Mouse (Mus musculus): Measurements from ENCODE around the gene Vwa8. TPM values are rescaled to one million over a fixed set of nuclear protein-coding genes. Genes with fewer than 3 reads are reported as not detected.

Vwa8 gene
- polyA plus RNA-seq, 1 experiment from 2014 or later = 10.4 TPM

GRCm38 (mm10) chr14:79231677-79232076 lies 382.8 kb downstream of the Vwa8 start:
- no peak overlapping the region for H3K27ac ChIP-seq (replicated peaks)
- no peak overlapping the region for H3K4me2 ChIP-seq (replicated peaks)
- no peak overlapping the region for H3K9ac ChIP-seq
- H3K36me3 ChIP-seq = no peaks in the 10 kb centered on the region
- H3K4me3 ChIP-seq (replicated peaks) = no peak overlapping the region
- no peaks in the 10 kb centered on the region for H3K27me3 ChIP-seq
- no peaks in the 10 kb centered on the region for H3K9me3 ChIP-seq (replicated peaks)
- peaks cover 5% of the 10 kb centered on the region; the same call in 1 of the 2 replicates for H3K4me1 ChIP-seq
- no peak for ATAC-seq (ENCODE audit: insufficient number of reproducible peaks, low FRiP score, low TSS enrichment, low read depth)
- 88% methylated on average over 4 of the region's 4 CpGs for WGBS

GRCm38 (mm10) chr14:79233697-79234096 lies 384.8 kb downstream of the Vwa8 start:
- Histone ChIP-seq H3K4me2 (replicated peaks) (no peak overlapping the region), H3K4me3 (replicated peaks) (no peak overlapping the region), H3K36me3 (no peaks in the 10 kb centered on the region), H3K27ac (replicated peaks) (no peak overlapping the region), H3K9me3 (replicated peaks) (no peaks in the 10 kb centered on the region), H3K9ac (no peak overlapping the region), H3K4me1 (peaks cover 5% of the 10 kb centered on the region; the same call in 1 of the 2 replicates), H3K27me3 (no peaks in the 10 kb centered on the region)
- ATAC-seq (ENCODE audit: insufficient number of reproducible peaks, low FRiP score, low TSS enrichment, low read depth) = no peak
- 87% methylated on average over 5 of the region's 5 CpGs for WGBS

GRCm38 (mm10) chr14:79234513-79234912 lies 385.7 kb downstream of the Vwa8 start:
- no peak overlapping the region for H3K4me3 ChIP-seq (replicated peaks)
- H3K27ac ChIP-seq (replicated peaks) = no peak overlapping the region
- H3K36me3 ChIP-seq = no peaks in the 10 kb centered on the region
- H3K27me3 ChIP-seq = no peaks in the 10 kb centered on the region
- H3K9ac ChIP-seq = no peak overlapping the region
- ATAC-seq (ENCODE audit: insufficient number of reproducible peaks, low FRiP score, low TSS enrichment, low read depth) = no peak
- no peaks in the 10 kb centered on the region for H3K9me3 ChIP-seq (replicated peaks)
- H3K4me2 ChIP-seq (replicated peaks) = no peak overlapping the region
- H3K4me1 ChIP-seq = peaks cover 5% of the 10 kb centered on the region; the same call in 1 of the 2 replicates
- 92% methylated on average over 2 of the region's 2 CpGs for whole genome bisulfite sequencing

- 0 out of 2 replicates have a peak, but pooled peaks have one; percentile 41 for ATAC-seq (ENCODE audit: insufficient number of reproducible peaks, low FRiP score, low TSS enrichment, low read depth)
- Histone ChIP-seq H3K4me2 (replicated peaks) (no peak overlapping the region), H3K4me3 (replicated peaks) (no peak overlapping the region), H3K4me1 (peaks cover 5% of the 10 kb centered on the region; the same call in 1 of the 2 replicates), H3K36me3 (no peaks in the 10 kb centered on the region), H3K27me3 (no peaks in the 10 kb centered on the region), H3K9ac (no peak overlapping the region), H3K27ac (replicated peaks) (no peak overlapping the region), H3K9me3 (replicated peaks) (no peaks in the 10 kb centered on the region)
- 32% methylated on average over 5 of the region's 5 CpGs for WGBS
Observed at GRCm38 (mm10) chr14:79235157-79235556, 386.3 kb downstream of the Vwa8 start.

GRCm38 (mm10) chr14:79236261-79236660 lies 387.4 kb downstream of the Vwa8 start:
- peaks cover 5% of the 10 kb centered on the region; the same call in 1 of the 2 replicates for H3K4me1 ChIP-seq
- H3K9me3 ChIP-seq (replicated peaks) = no peaks in the 10 kb centered on the region
- no peak overlapping the region for H3K4me2 ChIP-seq (replicated peaks)
- no peaks in the 10 kb centered on the region for H3K36me3 ChIP-seq
- no peaks in the 10 kb centered on the region for H3K27me3 ChIP-seq
- ATAC-seq (ENCODE audit: insufficient number of reproducible peaks, low FRiP score, low TSS enrichment, low read depth) = no peak
- H3K27ac ChIP-seq (replicated peaks) = no peak overlapping the region
- no peak overlapping the region for H3K9ac ChIP-seq
- WGBS = 42% methylated on average over 6 of the region's 6 CpGs
- no peak overlapping the region for H3K4me3 ChIP-seq (replicated peaks)

GRCm38 (mm10) chr14:79239402-79239801 lies 390.6 kb downstream of the Vwa8 start:
- no peak overlapping the region for H3K9ac ChIP-seq
- no peaks in the 10 kb centered on the region for H3K27me3 ChIP-seq
- no peaks in the 10 kb centered on the region for H3K9me3 ChIP-seq (replicated peaks)
- no peak overlapping the region for H3K4me3 ChIP-seq (replicated peaks)
- no peak overlapping the region for H3K4me2 ChIP-seq (replicated peaks)
- no peaks in the 10 kb centered on the region for H3K36me3 ChIP-seq
- 84% methylated on average over 12 of the region's 12 CpGs for WGBS
- H3K4me1 ChIP-seq = peaks cover 5% of the 10 kb centered on the region; the same call in 1 of the 2 replicates
- no peak for ATAC-seq (ENCODE audit: insufficient number of reproducible peaks, low FRiP score, low TSS enrichment, low read depth)
- H3K27ac ChIP-seq (replicated peaks) = no peak overlapping the region

GRCm38 (mm10) chr14:79241057-79241570 lies 392.3 kb downstream of the Vwa8 start:
- H3K4me2 ChIP-seq (replicated peaks) = no peak overlapping the region
- no peaks in the 10 kb centered on the region for H3K9me3 ChIP-seq (replicated peaks)
- no peak for ATAC-seq (ENCODE audit: insufficient number of reproducible peaks, low FRiP score, low TSS enrichment, low read depth)
- no peak overlapping the region for H3K27ac ChIP-seq (replicated peaks)
- whole genome bisulfite sequencing = 34% methylated on average over 4 of the region's 4 CpGs
- no peaks in the 10 kb centered on the region for H3K36me3 ChIP-seq
- no peaks in the 10 kb centered on the region for H3K27me3 ChIP-seq
- H3K9ac ChIP-seq = no peak overlapping the region
- H3K4me1 ChIP-seq = peaks cover 5% of the 10 kb centered on the region; the same call in 1 of the 2 replicates
- no peak overlapping the region for H3K4me3 ChIP-seq (replicated peaks)

GRCm38 (mm10) chr14:79241656-79242385 lies 393.0 kb downstream of the Vwa8 start:
- no peak overlapping the region for H3K9ac ChIP-seq
- no peaks in the 10 kb centered on the region for H3K4me1 ChIP-seq
- no peak overlapping the region for H3K27ac ChIP-seq (replicated peaks)
- no peak overlapping the region for H3K4me3 ChIP-seq (replicated peaks)
- H3K4me2 ChIP-seq (replicated peaks) = no peak overlapping the region
- H3K36me3 ChIP-seq = no peaks in the 10 kb centered on the region
- no peaks in the 10 kb centered on the region for H3K27me3 ChIP-seq
- 57% methylated on average over 6 of the region's 6 CpGs for WGBS
- H3K9me3 ChIP-seq (replicated peaks) = no peaks in the 10 kb centered on the region
- ATAC-seq (ENCODE audit: insufficient number of reproducible peaks, low FRiP score, low TSS enrichment, low read depth) = no peak

- no peak for ATAC-seq (ENCODE audit: insufficient number of reproducible peaks, low FRiP score, low TSS enrichment, low read depth)
- Histone ChIP-seq H3K9ac (no peak overlapping the region), H3K4me2 (replicated peaks) (no peak overlapping the region), H3K27me3 (no peaks in the 10 kb centered on the region), H3K36me3 (no peaks in the 10 kb centered on the region), H3K4me3 (replicated peaks) (no peak overlapping the region), H3K4me1 (no peaks in the 10 kb centered on the region), H3K9me3 (replicated peaks) (no peaks in the 10 kb centered on the region), H3K27ac (replicated peaks) (no peak overlapping the region)
Observed at GRCm38 (mm10) chr14:79242386-79242720, 393.5 kb downstream of the Vwa8 start.

- no peaks in the 10 kb centered on the region for H3K36me3 ChIP-seq
- H3K4me3 ChIP-seq (replicated peaks) = no peak overlapping the region
- no peak overlapping the region for H3K27ac ChIP-seq (replicated peaks)
- no peak overlapping the region for H3K4me2 ChIP-seq (replicated peaks)
- H3K4me1 ChIP-seq = 0 out of 2 replicates have a peak, but pooled peaks cover 2% of the 10 kb centered on the region
- H3K9ac ChIP-seq = no peak overlapping the region
- no peaks in the 10 kb centered on the region for H3K9me3 ChIP-seq (replicated peaks)
- 78% methylated on average over 12 of the region's 12 CpGs for WGBS
- no peak for ATAC-seq (ENCODE audit: insufficient number of reproducible peaks, low FRiP score, low TSS enrichment, low read depth)
- no peaks in the 10 kb centered on the region for H3K27me3 ChIP-seq
Observed at GRCm38 (mm10) chr14:79243038-79243883, 394.4 kb downstream of the Vwa8 start.

GRCm38 (mm10) chr14:79244571-79244970 lies 395.7 kb downstream of the Vwa8 start:
- no peaks in the 10 kb centered on the region for H3K9me3 ChIP-seq (replicated peaks)
- H3K4me1 ChIP-seq = peaks cover 5% of the 10 kb centered on the region; the same call in 1 of the 2 replicates
- no peaks in the 10 kb centered on the region for H3K36me3 ChIP-seq
- WGBS = 61% methylated on average over 3 of the region's 3 CpGs
- H3K27ac ChIP-seq (replicated peaks) = no peak overlapping the region
- ATAC-seq (ENCODE audit: insufficient number of reproducible peaks, low FRiP score, low TSS enrichment, low read depth) = no peak
- no peak overlapping the region for H3K4me3 ChIP-seq (replicated peaks)
- no peak overlapping the region for H3K9ac ChIP-seq
- H3K27me3 ChIP-seq = no peaks in the 10 kb centered on the region
- H3K4me2 ChIP-seq (replicated peaks) = no peak overlapping the region
